Mouse (Mus musculus): ENCODE data around the gene Chrna1. TPM values are rescaled to one million over a fixed set of nuclear protein-coding genes. Genes with fewer than 3 reads are reported as not detected.

Gene Chrna1
- polyA plus RNA-seq, 1 experiment from 2014 or later, result 0.42 TPM

DNA sequence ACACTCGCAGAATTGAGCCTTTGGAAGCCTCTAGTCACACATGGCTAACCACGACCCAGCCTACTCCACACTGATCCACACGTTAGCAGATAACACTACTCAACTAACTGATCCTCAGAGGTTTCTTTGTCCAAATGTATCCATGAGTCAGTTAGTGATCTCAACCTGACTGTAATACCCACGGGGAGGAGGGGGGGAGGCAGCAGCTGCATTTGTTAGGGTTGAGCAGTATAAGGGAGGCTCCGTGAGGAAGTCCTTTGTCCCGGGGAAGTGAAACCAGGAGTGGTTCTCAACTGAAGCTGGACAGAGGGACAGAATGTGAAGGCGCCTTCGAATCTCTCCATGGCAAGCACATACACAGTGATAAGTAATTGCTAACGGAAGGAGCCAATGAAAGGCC lies 53.4 kb downstream of the Chrna1 start:
- no peak for DNase-seq (ENCODE audit: low spot score)

GRCm38 (mm10) chr2:73522891-73523290 lies 57.2 kb downstream of the Chrna1 start:
- DNase-seq (ENCODE audit: low spot score), result no peak

DNA sequence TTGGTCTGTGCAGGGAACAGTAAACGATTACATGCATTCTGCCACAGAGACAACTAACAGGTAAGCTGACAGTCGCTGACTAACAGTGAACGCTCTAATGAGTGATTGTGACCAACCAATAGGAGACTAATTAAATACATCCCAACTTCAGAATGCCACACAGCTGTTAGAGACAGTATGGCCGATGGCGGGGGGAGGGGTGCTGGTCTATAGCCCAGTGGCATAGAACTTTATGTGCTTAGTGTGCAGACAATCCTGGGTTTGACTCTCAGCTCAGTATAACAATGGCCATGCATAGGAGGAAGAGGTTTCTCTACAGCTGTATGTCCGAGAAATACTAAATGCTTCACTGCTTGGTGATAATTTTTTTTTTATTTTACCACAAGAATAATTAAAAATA lies 57.8 kb downstream of the Chrna1 start:
- DNase-seq (ENCODE audit: low spot score), result no peak

DNA sequence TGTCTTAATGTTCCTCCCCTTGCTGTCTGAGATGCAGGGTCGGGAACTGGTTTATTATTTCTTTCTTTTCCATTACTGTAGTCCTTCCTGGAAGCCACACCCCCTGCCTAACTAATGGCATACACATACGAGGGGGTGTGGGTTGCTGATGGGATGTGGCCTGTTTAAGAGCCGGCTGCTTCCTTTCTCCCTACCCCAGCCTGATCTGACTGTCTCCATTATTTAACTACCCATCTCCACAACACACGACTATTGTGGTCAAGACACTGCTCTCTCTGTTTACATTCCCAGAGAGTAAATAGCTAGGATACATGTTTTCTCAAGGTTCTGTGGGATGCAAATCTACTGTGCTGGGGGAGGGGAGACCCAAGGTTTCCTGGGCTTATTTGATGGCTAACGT lies 58.4 kb downstream of the Chrna1 start:
- no peak for DNase-seq (ENCODE audit: low spot score)

GRCm38 (mm10) chr2:73518966-73519365 lies 61.2 kb downstream of the Chrna1 start:
- no peak for DNase-seq (ENCODE audit: low spot score)

- DNase-seq (ENCODE audit: low spot score), result no peak
Measured at GRCm38 (mm10) chr2:73518311-73518710, 61.8 kb downstream of the Chrna1 start.

DNA sequence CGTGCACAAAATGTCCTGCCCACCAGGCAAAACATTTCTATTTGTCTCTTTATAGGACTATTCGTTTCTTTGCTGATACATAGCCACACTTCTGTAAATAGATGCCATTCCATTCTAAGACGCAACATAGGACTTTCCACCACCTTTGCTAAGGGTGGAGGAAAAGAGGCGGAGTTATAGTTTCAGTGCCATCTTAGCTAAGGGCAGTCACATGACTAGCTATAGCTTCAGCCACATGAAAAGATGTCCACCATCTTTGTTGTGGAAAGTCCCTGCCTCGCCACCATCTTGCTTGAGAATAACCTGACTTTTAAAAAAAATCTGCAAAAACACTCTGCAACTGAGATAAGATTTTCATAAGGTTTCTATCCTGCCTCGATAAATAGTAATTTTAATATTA lies 66.0 kb downstream of the Chrna1 start:
- DNase-seq (ENCODE audit: low spot score), result no peak

Other genes with a start within 250 kb of the Chrna1 start
- gene Gpr155, start 193.8 kb downstream of the Chrna1 start, polyA plus RNA-seq (2015; fragmentation: Nextera tagmentation; extraction: Ambion mirVana), result 2.6 and 2.8 TPM in 2 replicates
- gene Wipf1, start 50.6 kb downstream of the Chrna1 start, polyA plus RNA-seq (2015; fragmentation: Nextera tagmentation; extraction: Ambion mirVana), result 22.2 and 25.1 TPM in 2 replicates
- 1.2 and 1.7 TPM in 2 replicates for gene Chn1, start 195.0 kb upstream of the Chrna1 start, polyA plus RNA-seq (2015; fragmentation: Nextera tagmentation; extraction: Ambion mirVana)

All from thymus, postnatal 0 days (tissue).